Mouse (Mus musculus) kidney, adult 2 months (tissue): ENCODE measurements around the gene Idh3a.

Source experiments
- CTCF ChIP-seq: fragments of 200-500 bp; conservative IDR thresholded peaks from 2 replicates; pipeline ENCODE4 v1.5.1; 2011; ENCODE audit warnings: low read depth, mild to moderate bottlenecking, control low read depth, low read length, moderate library complexity, mixed read lengths; ENCODE audit not compliant: insufficient read depth, insufficient read length
- POLR2A ChIP-seq: fragments of 200-500 bp; IDR thresholded peaks from one replicate; pipeline ENCODE4 v1.6.1; 2011; ENCODE audit warnings: low read depth, low read length, control low read depth

- TF ChIP-seq CTCF: no peak
- no peak for TF ChIP-seq POLR2A
These were observed 66.6 kb downstream of the Idh3a start for GRCm38 (mm10) chr9:54652778-54653177.
